Mouse (Mus musculus): ENCODE measurements around the gene Tgfa. TPM values are rescaled to one million over a fixed set of nuclear protein-coding genes. Genes with fewer than 3 reads are reported as not detected.

Gene Tgfa
- polyA plus RNA-seq, 1 experiment from 2014 or later = 4.3 TPM

- no peaks in the 10 kb centered on the region for H3K9me3 ChIP-seq (ENCODE audit: control insufficient read depth, low read length)
- ATAC-seq (ENCODE audit: low read depth) = no peak
- H3K9ac ChIP-seq (ENCODE audit: low read length) = no peak overlapping the region
- no peak overlapping the region for H3K4me3 ChIP-seq (ENCODE audit: low read length)
- H3K27ac ChIP-seq (ENCODE audit: low read length) = no peak overlapping the region
- H3K27me3 ChIP-seq (ENCODE audit: control insufficient read depth, insufficient read depth, low read depth, low read length) = peaks cover 12% of the 10 kb centered on the region
- H3K4me2 ChIP-seq (ENCODE audit: low read depth, low read length) = no peak overlapping the region
- no peaks in the 10 kb centered on the region for H3K36me3 ChIP-seq (ENCODE audit: control insufficient read depth, insufficient read depth, low read length)
- no peaks in the 10 kb centered on the region; the same call in 1 of the 2 replicates for H3K4me1 ChIP-seq (replicated peaks; ENCODE audit: control insufficient read depth, insufficient read depth, low read length)
- 59% methylated on average over 5 of the region's 5 CpGs for WGBS
Observed at GRCm38 (mm10) chr6:86200934-86201333, 5.9 kb downstream of the Tgfa start.

GRCm38 (mm10) chr6:86203101-86203500, 8.1 kb downstream of the Tgfa start:
- ATAC-seq (ENCODE audit: low read depth) = no peak
- no peak overlapping the region for H3K4me2 ChIP-seq (ENCODE audit: low read depth, low read length)
- no peak overlapping the region for H3K27ac ChIP-seq (ENCODE audit: low read length)
- H3K4me1 ChIP-seq (replicated peaks; ENCODE audit: control insufficient read depth, insufficient read depth, low read length) = no peaks in the 10 kb centered on the region
- WGBS = 77% methylated on average over 7 of the region's 7 CpGs
- H3K36me3 ChIP-seq (ENCODE audit: control insufficient read depth, insufficient read depth, low read length) = no peaks in the 10 kb centered on the region
- H3K27me3 ChIP-seq (ENCODE audit: control insufficient read depth, insufficient read depth, low read depth, low read length) = peaks cover under 1% of the 10 kb centered on the region
- no peak overlapping the region for H3K9ac ChIP-seq (ENCODE audit: low read length)
- no peaks in the 10 kb centered on the region for H3K9me3 ChIP-seq (ENCODE audit: control insufficient read depth, low read length)
- H3K4me3 ChIP-seq (ENCODE audit: low read length) = no peak overlapping the region

DNA sequence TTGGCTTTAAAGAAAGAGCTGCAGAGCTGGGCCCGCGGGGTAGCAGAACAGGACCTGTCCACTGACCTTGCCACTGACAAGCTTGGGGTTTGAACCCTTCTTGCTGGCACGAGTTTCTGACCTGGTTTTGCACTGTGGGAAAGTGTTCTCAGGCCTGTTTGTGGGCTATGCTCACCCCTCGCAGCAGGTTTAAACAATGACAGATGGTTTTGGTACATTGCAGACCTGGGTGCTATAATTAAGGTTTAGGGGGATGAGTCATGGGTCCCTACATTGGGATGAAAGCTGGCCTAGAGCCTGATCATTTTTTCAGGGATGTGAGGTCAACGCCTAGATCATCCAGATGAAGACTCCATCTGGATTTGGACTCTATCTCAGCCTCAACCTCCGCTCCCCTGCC, 11.0 kb downstream of the Tgfa start:
- no peak overlapping the region for H3K27ac ChIP-seq (ENCODE audit: low read length)
- no peak overlapping the region for H3K9ac ChIP-seq (ENCODE audit: low read length)
- H3K9me3 ChIP-seq (ENCODE audit: control insufficient read depth, low read length) = no peaks in the 10 kb centered on the region
- no peaks in the 10 kb centered on the region for H3K36me3 ChIP-seq (ENCODE audit: control insufficient read depth, insufficient read depth, low read length)
- no peak overlapping the region for H3K4me3 ChIP-seq (ENCODE audit: low read length)
- no peak for ATAC-seq (ENCODE audit: low read depth)
- no peaks in the 10 kb centered on the region for H3K27me3 ChIP-seq (ENCODE audit: control insufficient read depth, insufficient read depth, low read depth, low read length)
- WGBS = 84% methylated on average over 6 of the region's 6 CpGs
- H3K4me2 ChIP-seq (ENCODE audit: low read depth, low read length) = no peak overlapping the region
- H3K4me1 ChIP-seq (replicated peaks; ENCODE audit: control insufficient read depth, insufficient read depth, low read length) = no peaks in the 10 kb centered on the region; the same call in 1 of the 2 replicates

- 75% methylated on average over 12 of the region's 12 CpGs for WGBS
- ATAC-seq (ENCODE audit: low read depth) = no peak
- Histone ChIP-seq H3K9me3 (ENCODE audit: control insufficient read depth, low read length) (no peaks in the 10 kb centered on the region), H3K27ac (ENCODE audit: low read length) (no peak overlapping the region), H3K27me3 (ENCODE audit: control insufficient read depth, insufficient read depth, low read depth, low read length) (no peaks in the 10 kb centered on the region), H3K4me2 (ENCODE audit: low read depth, low read length) (no peak overlapping the region), H3K4me1 (replicated peaks; ENCODE audit: control insufficient read depth, insufficient read depth, low read length) (no peaks in the 10 kb centered on the region; the same call in 1 of the 2 replicates), H3K36me3 (ENCODE audit: control insufficient read depth, insufficient read depth, low read length) (no peaks in the 10 kb centered on the region), H3K9ac (ENCODE audit: low read length) (no peak overlapping the region), H3K4me3 (ENCODE audit: low read length) (no peak overlapping the region)
Observed at GRCm38 (mm10) chr6:86206985-86207384, 12.0 kb downstream of the Tgfa start.

- Histone ChIP-seq H3K9me3 (ENCODE audit: control insufficient read depth, low read length) (no peaks in the 10 kb centered on the region), H3K4me1 (replicated peaks; ENCODE audit: control insufficient read depth, insufficient read depth, low read length) (no peaks in the 10 kb centered on the region; the same call in 1 of the 2 replicates), H3K9ac (ENCODE audit: low read length) (no peak overlapping the region), H3K4me3 (ENCODE audit: low read length) (peak overlapping the region; percentile 9; the same call in 1 of the 2 replicates), H3K36me3 (ENCODE audit: control insufficient read depth, insufficient read depth, low read length) (no peaks in the 10 kb centered on the region), H3K27me3 (ENCODE audit: control insufficient read depth, insufficient read depth, low read depth, low read length) (no peaks in the 10 kb centered on the region), H3K4me2 (ENCODE audit: low read depth, low read length) (peak overlapping the region; percentile 28; the same call in 1 of the 2 replicates), H3K27ac (ENCODE audit: low read length) (peak overlapping the region; percentile 27)
- WGBS = 30% methylated on average over 17 of the region's 17 CpGs
- peak; percentile 51; the same call in 1 of the 2 replicates for ATAC-seq (ENCODE audit: low read depth)
Observed at GRCm38 (mm10) chr6:86209133-86210016, 14.4 kb downstream of the Tgfa start.

DNA sequence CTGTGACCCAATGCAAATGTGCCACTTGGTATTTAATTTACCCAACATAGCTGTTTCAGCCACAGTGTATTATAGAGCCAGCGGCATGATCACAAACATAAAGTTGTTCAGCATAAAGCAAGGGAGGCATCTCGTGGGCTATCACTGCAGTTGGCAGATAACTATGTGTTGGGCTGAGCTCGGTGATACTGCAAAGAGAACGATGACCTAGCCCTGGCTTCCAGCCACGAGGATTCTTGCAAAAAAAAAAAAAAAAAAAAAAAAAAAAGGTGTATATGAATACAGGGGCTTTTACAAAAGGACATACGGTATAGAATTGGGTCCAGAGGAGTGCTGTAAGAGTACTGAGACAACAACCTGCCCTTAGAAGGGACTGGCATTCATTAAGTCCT, 15.0 kb downstream of the Tgfa start:
- no peak overlapping the region for H3K4me3 ChIP-seq (ENCODE audit: low read length)
- 31% methylated on average over 6 of the region's 6 CpGs for WGBS
- no peaks in the 10 kb centered on the region for H3K36me3 ChIP-seq (ENCODE audit: control insufficient read depth, insufficient read depth, low read length)
- no peak overlapping the region for H3K9ac ChIP-seq (ENCODE audit: low read length)
- ATAC-seq (ENCODE audit: low read depth) = no peak
- H3K4me2 ChIP-seq (ENCODE audit: low read depth, low read length) = peak overlapping the region; percentile 28; the same call in 1 of the 2 replicates
- H3K27me3 ChIP-seq (ENCODE audit: control insufficient read depth, insufficient read depth, low read depth, low read length) = no peaks in the 10 kb centered on the region
- H3K27ac ChIP-seq (ENCODE audit: low read length) = no peak overlapping the region; the same call in 1 of the 2 replicates
- no peaks in the 10 kb centered on the region; the same call in 1 of the 2 replicates for H3K4me1 ChIP-seq (replicated peaks; ENCODE audit: control insufficient read depth, insufficient read depth, low read length)
- H3K9me3 ChIP-seq (ENCODE audit: control insufficient read depth, low read length) = no peaks in the 10 kb centered on the region

GRCm38 (mm10) chr6:86210619-86211018, 15.6 kb downstream of the Tgfa start:
- Histone ChIP-seq H3K4me3 (ENCODE audit: low read length) (no peak overlapping the region), H3K4me2 (ENCODE audit: low read depth, low read length) (no peak overlapping the region), H3K36me3 (ENCODE audit: control insufficient read depth, insufficient read depth, low read length) (no peaks in the 10 kb centered on the region), H3K4me1 (replicated peaks; ENCODE audit: control insufficient read depth, insufficient read depth, low read length) (no peaks in the 10 kb centered on the region; the same call in 1 of the 2 replicates), H3K27me3 (ENCODE audit: control insufficient read depth, insufficient read depth, low read depth, low read length) (no peaks in the 10 kb centered on the region), H3K9ac (ENCODE audit: low read length) (no peak overlapping the region), H3K9me3 (ENCODE audit: control insufficient read depth, low read length) (no peaks in the 10 kb centered on the region), H3K27ac (ENCODE audit: low read length) (no peak overlapping the region)
- WGBS = 69% methylated on average over 3 of the region's 3 CpGs
- no peak for ATAC-seq (ENCODE audit: low read depth)

DNA sequence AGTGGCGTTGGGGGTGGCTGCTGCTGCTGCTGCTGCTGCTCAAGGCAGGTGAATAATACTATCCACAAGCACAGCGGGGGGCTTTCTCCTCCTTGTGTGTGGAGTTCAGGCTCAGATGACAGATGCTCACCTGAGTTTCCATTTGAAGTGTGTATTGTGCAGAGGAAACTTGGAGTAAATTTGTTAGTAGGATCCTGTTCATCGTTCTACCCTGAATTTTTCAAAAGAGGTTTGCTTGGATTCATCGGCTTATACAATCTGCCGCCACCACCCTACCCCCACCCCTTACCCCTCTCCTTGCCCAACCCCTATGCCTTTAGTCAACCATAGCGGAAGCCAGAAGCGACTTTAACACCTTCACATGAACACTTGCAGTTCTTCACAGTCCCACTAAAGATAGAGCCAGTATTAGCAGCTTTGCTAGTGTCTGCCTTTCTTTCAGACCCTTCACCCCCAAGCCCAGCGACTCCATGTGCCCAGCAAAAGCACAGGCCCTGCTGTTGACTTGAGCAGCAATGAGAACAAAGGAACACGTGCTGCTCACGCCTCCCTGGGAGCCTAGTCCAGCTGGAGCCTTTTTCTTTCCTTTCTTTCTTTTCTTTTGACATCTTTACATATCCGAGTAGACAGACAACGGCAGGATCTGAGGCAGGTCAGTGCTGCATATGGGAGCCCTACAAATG, 16.2 kb downstream of the Tgfa start:
- ATAC-seq (ENCODE audit: low read depth) = no peak
- Histone ChIP-seq H3K27ac (ENCODE audit: low read length) (no peak overlapping the region), H3K36me3 (ENCODE audit: control insufficient read depth, insufficient read depth, low read length) (no peaks in the 10 kb centered on the region), H3K9ac (ENCODE audit: low read length) (no peak overlapping the region), H3K4me2 (ENCODE audit: low read depth, low read length) (no peak overlapping the region), H3K4me3 (ENCODE audit: low read length) (no peak overlapping the region), H3K9me3 (ENCODE audit: control insufficient read depth, low read length) (no peaks in the 10 kb centered on the region), H3K27me3 (ENCODE audit: control insufficient read depth, insufficient read depth, low read depth, low read length) (no peaks in the 10 kb centered on the region), H3K4me1 (replicated peaks; ENCODE audit: control insufficient read depth, insufficient read depth, low read length) (no peaks in the 10 kb centered on the region; the same call in 1 of the 2 replicates)
- WGBS = 72% methylated on average over 12 of the region's 12 CpGs
